Mouse (Mus musculus): ENCODE data around the gene Bckdha.

DNA sequence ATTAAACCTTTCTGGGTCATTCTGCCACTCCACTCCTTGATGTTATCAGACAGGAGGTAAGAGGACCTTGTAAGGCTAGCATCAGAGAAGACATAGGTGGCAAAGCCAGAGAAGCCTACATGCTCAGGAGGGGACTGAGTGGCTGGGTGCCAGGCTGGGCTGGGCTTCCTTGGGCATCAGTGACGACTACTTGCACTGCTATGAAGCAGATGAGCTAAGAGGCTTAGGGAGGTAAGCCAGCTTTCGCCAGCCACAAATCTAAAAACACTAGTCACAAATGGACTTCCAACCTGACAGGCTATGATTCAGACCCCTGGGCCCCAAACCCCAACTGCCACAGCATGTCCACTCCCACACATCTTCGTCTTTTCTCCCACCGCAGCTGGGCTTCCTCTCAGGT lies 14.2 kb downstream of the Bckdha start:
- TF ChIP-seq CTCF (IDR thresholded peaks at IDR 0.05; ENCODE audit: extremely low read depth, insufficient read depth, low read length) (no peak), POLR2A (IDR thresholded peaks at IDR 0.05; ENCODE audit: extremely low read depth, insufficient read depth, low read length) (no peak)

Measured in cortical plate, adult 2 months (tissue).